Mouse (Mus musculus): Measurements from ENCODE around the gene Cers5.

GRCm38 (mm10) chr15:99719865-99720264 lies 52.8 kb downstream of the Cers5 start:
- TF ChIP-seq CTCF (IDR thresholded peaks at IDR 0.05; ENCODE audit: insufficient read depth, low read depth, low read length) (no peak), POLR2A (IDR thresholded peaks at IDR 0.05; ENCODE audit: insufficient read depth, low read depth, low read length) (no peak)
